Mouse (Mus musculus) liver, embryonic 12.5 days (tissue): ENCODE measurements around the gene Snx3. TPM values are rescaled to one million over a fixed set of nuclear protein-coding genes. Genes with fewer than 3 reads are reported as not detected.
A peak's percentile ranks its signal among the peaks of the same experiment; 100 is the strongest.

ENCODE experiments used
- ATAC-seq: fragments of 200-750 bp; cut with Nextera tagmentation; 2 replicates; pipeline ENCODE4 v1.8.0; 2017; ENCODE audit warnings: moderate number of reproducible peaks, mild to moderate bottlenecking, moderate library complexity
- H3K27ac ChIP-seq: fragments of 300-500 bp; sonication (generic); 2 replicates; pipeline ENCODE4 v1.5.1; 2016; ENCODE audit warnings: mild to moderate bottlenecking
- H3K27me3 ChIP-seq: fragments of 300-500 bp; sonication (generic); replicated peaks from 2 replicates; pipeline ENCODE4 v1.6.1; 2016; ENCODE audit warnings: mild to moderate bottlenecking, moderate library complexity
- H3K36me3 ChIP-seq: fragments of 300-500 bp; sonication (generic); 2 replicates; pipeline ENCODE4 v1.6.1; 2016; ENCODE audit warnings: mild to moderate bottlenecking, moderate library complexity
- H3K4me1 ChIP-seq: fragments of 300-500 bp; sonication (generic); 2 replicates; pipeline ENCODE4 v1.6.1; 2016
- H3K4me2 ChIP-seq: fragments of 300-500 bp; sonication (generic); 2 replicates; pipeline ENCODE4 v1.6.1; 2016; ENCODE audit warnings: mild to moderate bottlenecking, moderate library complexity
- H3K4me3 ChIP-seq: fragments of 300-500 bp; sonication (generic); 2 replicates; pipeline ENCODE4 v1.5.1; 2016; ENCODE audit warnings: mild to moderate bottlenecking, moderate library complexity
- H3K9ac ChIP-seq: fragments of 300-500 bp; sonication (generic); 2 replicates; pipeline ENCODE4 v1.6.1; 2016; ENCODE audit warnings: mild to moderate bottlenecking, moderate library complexity
- H3K9me3 ChIP-seq: fragments of 300-500 bp; sonication (generic); replicated peaks from 2 replicates; pipeline ENCODE4 v1.6.1; 2016; ENCODE audit warnings: mild to moderate bottlenecking, moderate library complexity
- WGBS: fragments of 180-500 bp; shearing (Covaris S2); methylation state at CpG from one replicate; pipeline ENCODE4 v1.1.7; 2016; ENCODE audit not compliant: insufficient replicate concordance; 5-methylcytosine and 5-hydroxymethylcytosine counted together
- polyA plus RNA-seq: library from polyadenylated mRNA; unstranded; fragments of >200 nt; fragmentation: Nextera tagmentation; extraction: Ambion mirVana; gene quantifications from 2 replicates; pipeline ENCODE4 v1.2.1, GENCODE M21; 2016

Gene Snx3
- polyA plus RNA-seq, 1 experiment from 2014 or later = 291 TPM

GRCm38 (mm10) chr10:42581694-42582565 is 80.1 kb downstream of the Snx3 start:
- H3K4me1 ChIP-seq = peaks cover 18% of the 10 kb centered on the region; the same call in 1 of the 2 replicates
- H3K4me3 ChIP-seq = peak overlapping the region; percentile 3; the same call in 1 of the 2 replicates
- no peaks in the 10 kb centered on the region for H3K36me3 ChIP-seq
- H3K9me3 ChIP-seq = no peaks in the 10 kb centered on the region
- peaks cover 100% of the 10 kb centered on the region for H3K27me3 ChIP-seq
- no peak for ATAC-seq
- H3K27ac ChIP-seq = no peak overlapping the region
- 2% methylated on average over 44 of the region's 45 CpGs for WGBS
- no peak overlapping the region for H3K9ac ChIP-seq
- 0 out of 2 replicates have a peak overlapping the region, but pooled peaks have one; percentile 6 for H3K4me2 ChIP-seq

DNA sequence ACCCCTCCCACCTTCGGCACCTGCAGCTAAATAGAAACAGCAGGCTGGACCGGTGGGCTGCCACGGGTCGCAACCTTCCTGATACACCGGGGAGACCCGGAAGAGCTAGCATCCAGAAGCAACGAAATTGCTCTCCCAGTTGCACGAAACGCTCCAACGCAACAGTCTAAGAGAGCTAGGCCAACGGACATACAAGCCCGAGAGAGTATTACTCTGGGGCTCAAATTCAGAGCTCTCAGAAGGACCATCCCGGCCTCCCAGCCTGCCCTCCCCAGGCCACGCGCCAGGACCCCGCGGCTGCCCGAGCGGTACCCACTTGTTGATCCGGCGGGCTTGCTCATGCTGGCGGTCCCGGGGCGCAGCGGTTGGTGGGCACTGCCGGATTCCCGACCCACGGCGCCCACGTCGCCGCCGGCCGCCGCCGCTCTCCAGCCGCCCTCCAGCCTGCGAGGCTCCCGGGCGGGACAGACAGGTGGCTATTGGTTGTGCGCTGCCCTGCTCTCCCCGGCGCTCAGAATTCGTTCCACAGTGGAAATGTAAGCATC is 80.8 kb downstream of the Snx3 start:
- Histone ChIP-seq H3K4me3 (peak overlapping the region; percentile 17; the same call in 1 of the 2 replicates), H3K27me3 (peaks cover 100% of the 10 kb centered on the region), H3K4me1 (peaks cover 18% of the 10 kb centered on the region; the same call in 1 of the 2 replicates), H3K9me3 (no peaks in the 10 kb centered on the region), H3K27ac (no peak overlapping the region), H3K36me3 (no peaks in the 10 kb centered on the region), H3K4me2 (0 out of 2 replicates have a peak overlapping the region, but pooled peaks have one; percentile 6), H3K9ac (no peak overlapping the region)
- WGBS = under 1% methylated on average over 44 of the region's 44 CpGs
- ATAC-seq = no peak

GRCm38 (mm10) chr10:42583157-42583872 is 81.5 kb downstream of the Snx3 start, which contains the start of the genes Nr2e1 and Ostm1:
Gene Nr2e1 (minus strand): TSS chr10:42583632.
Gene Ostm1 (plus strand): TSS chr10:42583822.
- under 1% methylated on average over 43 of the region's 43 CpGs for WGBS
- H3K4me3 ChIP-seq = peak within 1 kb of the TSS; percentile 17; the same call in 1 of the 2 replicates
- H3K36me3 ChIP-seq = no peaks in the 10 kb centered on the region
- ATAC-seq = no peak
- no peak within 1 kb of the TSS for H3K27ac ChIP-seq
- peaks cover 100% of the 10 kb centered on the region for H3K27me3 ChIP-seq
- peaks cover 18% of the 10 kb centered on the region; the same call in 1 of the 2 replicates for H3K4me1 ChIP-seq
- no peak within 1 kb of the TSS for H3K9ac ChIP-seq
- H3K4me2 ChIP-seq = peak within 1 kb of the TSS; percentile 24
- H3K9me3 ChIP-seq = no peaks in the 10 kb centered on the region

DNA sequence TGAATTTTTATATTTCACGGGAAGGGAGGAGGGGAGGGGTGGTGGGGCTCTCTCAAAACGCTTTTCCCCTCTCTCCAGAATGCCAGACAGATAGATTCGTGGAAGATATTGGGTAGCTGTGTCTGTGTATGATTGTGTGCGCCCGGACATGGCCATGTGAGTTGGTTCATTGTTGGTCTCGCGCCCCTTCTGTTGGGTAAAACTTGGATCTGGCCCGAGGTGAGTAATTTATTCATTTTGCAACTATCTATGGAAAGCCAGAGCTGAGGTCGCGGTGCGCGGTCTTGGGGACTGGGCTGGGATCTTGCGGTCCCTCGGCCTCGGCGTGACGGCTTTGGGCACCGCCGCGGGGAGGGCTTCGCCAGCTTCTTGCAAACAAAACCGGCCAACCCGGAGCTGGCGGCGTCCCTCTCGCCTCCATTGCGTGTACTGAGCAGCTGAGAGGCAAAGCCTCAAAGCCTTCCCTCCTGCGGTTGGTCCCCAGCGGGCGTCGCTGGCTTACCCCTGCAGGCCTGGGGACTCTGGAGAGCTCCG is 82.1 kb downstream of the Snx3 start:
- 1% methylated on average over 32 of the region's 32 CpGs for WGBS
- no peak for ATAC-seq
- Histone ChIP-seq H3K27ac (no peak overlapping the region), H3K27me3 (peaks cover 100% of the 10 kb centered on the region), H3K4me2 (0 out of 2 replicates have a peak overlapping the region, but pooled peaks have one; percentile 1), H3K9me3 (no peaks in the 10 kb centered on the region), H3K4me1 (peaks cover 18% of the 10 kb centered on the region; the same call in 1 of the 2 replicates), H3K36me3 (no peaks in the 10 kb centered on the region), H3K4me3 (peak overlapping the region; percentile 13; the same call in 1 of the 2 replicates), H3K9ac (no peak overlapping the region)

GRCm38 (mm10) chr10:42584436-42584983 is 82.7 kb downstream of the Snx3 start:
- no peak overlapping the region for H3K27ac ChIP-seq
- WGBS = 3% methylated on average over 37 of the region's 37 CpGs
- peaks cover 18% of the 10 kb centered on the region; the same call in 1 of the 2 replicates for H3K4me1 ChIP-seq
- no peaks in the 10 kb centered on the region for H3K9me3 ChIP-seq
- no peaks in the 10 kb centered on the region for H3K36me3 ChIP-seq
- H3K27me3 ChIP-seq = peaks cover 100% of the 10 kb centered on the region
- ATAC-seq = no peak
- H3K4me2 ChIP-seq = 0 out of 2 replicates have a peak overlapping the region, but pooled peaks have one; percentile 1
- no peak overlapping the region for H3K9ac ChIP-seq
- peak overlapping the region; percentile 13; the same call in 1 of the 2 replicates for H3K4me3 ChIP-seq

Other genes with a start within 250 kb of the Snx3 start
- gene Foxo3, start 225.3 kb upstream of the Snx3 start, polyA plus RNA-seq = 16.9 and 17.9 TPM in 2 replicates
- 3.2 and 3.3 TPM in 2 replicates for gene Afg1l, start 23.5 kb upstream of the Snx3 start, polyA plus RNA-seq
- gene Nr2e1, start 81.6 kb downstream of the Snx3 start, polyA plus RNA-seq = not detected in 2 replicates
- gene Ostm1, start 81.8 kb downstream of the Snx3 start, polyA plus RNA-seq = 19.9 and 20.1 TPM in 2 replicates